Mouse (Mus musculus): Measurements from ENCODE around the gene Rbms2.

Rbms2 gene

DNA sequence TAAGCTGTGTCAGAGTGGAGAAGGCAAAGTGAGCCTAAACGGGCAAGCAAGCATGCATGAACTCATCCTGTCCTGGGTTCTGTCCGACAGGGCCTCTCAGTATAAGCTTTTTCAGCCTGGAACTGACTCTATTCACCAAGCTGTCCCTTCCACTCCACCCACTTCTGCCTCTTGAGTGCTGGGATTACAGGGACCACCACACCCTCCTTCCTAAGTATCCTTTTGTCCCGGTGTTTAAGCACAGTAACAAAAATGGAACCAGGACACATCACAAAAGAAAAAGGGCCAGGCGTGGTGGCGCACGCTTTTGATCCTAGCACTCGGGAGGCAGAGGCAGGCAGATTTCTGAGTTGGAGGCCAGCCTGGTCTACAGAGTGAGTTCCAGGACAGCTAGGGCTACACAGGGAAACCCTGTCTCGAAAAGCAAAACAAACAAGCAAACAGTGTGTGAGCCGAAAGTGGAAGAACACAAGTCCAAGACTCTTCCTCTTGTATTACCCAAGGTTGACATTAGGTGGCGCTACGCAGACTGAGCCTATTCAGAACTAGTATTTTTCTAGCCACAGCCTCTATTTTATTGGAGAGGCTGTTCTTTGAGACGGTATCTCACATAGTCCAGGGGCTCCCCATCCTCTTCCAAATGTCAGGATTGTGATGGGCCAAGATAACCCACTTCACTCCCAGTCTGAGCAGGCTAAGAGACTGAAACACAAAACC, 39.7 kb downstream of the Rbms2 start:
- DNase-seq (ENCODE audit: low spot score in 2 of 2): peak in 1 of 2 experiments; percentile 46

DNA sequence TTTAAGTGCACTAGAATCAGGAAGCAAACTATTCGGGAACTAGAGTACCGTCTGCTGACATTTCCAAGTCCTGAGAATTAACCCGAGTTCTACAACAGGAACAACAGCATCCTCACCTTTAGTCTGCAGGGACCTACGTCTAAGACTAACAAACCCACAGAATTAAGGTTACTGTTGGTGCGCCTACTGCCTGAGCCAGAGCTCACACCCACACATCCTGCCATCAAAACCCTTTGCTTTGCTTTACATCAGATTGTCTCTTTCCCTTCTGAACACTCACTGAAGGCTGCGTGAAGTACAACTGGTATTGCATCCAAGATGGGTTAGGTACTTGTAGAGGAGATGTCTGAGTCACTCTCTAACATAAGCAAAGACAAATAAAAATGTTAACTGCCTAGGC, 44.7 kb downstream of the Rbms2 start:
- DNase-seq (ENCODE audit: low spot score in 2 of 2): no peak

DNA sequence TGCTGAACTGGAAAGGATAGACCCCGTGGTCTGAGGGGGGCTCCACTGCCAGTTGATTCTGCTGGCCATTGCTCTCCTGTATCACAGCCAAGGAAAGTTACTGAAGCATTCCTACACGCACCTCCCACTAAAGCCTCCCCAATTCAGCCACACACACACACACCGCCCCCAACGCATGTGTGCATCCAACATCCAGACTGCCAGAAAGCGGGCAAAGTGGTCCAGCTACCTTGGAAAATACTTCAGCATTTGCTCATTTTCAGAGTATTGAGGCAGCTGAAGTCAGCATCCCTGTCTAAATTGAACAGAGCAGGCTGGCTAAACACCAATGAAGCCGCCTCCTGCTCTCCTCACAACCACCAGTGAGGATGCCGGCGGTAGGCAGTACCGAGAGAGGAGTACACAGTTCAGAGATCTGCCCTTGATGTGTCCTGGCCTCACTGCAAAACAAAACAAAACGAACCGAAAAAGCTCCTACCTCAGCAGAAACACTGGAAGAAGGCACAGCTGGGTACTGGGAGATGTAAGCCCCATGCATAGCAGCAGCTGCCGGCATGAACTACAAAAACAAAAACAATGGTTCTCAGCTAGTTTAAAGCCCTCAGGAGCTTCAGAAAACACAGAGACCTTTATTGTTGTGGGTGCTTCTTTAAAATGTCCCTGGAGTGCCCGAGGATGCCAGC, 46.3 kb downstream of the Rbms2 start:
- DNase-seq (ENCODE audit: low spot score in 2 of 2): no peak

DNA sequence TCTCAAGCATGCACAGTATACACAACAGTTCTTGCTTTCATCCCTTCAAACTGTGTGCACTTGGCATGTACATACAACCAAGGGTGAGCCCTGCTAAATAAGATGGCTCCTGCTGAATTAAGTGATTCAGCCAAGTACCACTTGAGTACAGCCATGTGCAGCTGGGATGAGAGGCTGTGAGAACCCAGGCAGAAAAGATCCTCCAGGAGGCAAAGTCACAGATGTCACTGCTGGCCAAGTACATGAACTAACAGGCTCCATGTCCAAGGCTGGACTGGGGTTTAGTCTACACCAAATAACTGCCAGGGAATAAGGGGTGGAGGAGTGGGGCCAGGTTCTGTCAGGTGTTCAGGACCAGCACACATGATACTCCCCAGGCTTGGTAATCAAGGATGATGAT, 48.3 kb downstream of the Rbms2 start:
- DNase-seq (ENCODE audit: low spot score in 2 of 2): no peak

DNA sequence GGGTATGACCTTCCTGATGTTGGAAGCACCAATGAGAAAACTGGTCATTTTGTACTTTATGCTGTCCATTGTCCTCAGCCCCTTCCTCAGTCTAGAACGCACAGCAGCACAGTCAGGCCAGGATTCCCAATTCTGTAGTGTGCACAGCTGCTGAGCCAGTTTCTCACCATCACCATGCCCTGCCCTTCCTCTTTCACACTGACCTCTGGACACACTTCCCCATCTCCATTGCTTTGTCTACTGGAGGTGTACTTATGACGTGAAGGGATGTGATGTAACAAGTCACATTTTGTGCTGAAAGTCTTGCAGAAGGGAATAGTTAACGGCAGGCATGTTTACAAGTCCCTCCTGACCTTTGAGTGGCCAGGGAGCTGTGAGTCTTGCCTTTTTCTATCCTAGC, 48.8 kb downstream of the Rbms2 start:
- no peak for DNase-seq (ENCODE audit: low spot score in 2 of 2)

DNA sequence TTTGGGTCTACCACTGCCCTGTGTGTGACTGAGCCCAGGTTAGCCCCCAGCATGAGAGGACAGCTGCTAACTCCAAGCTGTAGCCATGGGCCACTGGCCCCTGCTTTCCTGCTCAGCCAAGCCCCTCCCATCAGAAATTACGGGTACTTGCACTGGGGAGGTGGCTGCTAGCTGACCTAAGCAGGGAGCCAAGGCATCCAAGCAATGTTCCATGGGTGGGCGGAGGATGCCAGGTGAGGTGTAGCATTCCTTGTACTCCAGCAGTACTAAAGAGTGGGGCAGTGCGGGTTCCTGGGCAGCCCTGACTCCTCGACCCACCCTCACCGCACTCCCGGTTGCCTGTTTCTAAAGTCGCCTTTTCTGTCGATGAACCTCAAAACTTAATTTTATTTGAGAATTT, 52.0 kb downstream of the Rbms2 start:
- DNase-seq (ENCODE audit: low spot score in 2 of 2): no peak

DNA sequence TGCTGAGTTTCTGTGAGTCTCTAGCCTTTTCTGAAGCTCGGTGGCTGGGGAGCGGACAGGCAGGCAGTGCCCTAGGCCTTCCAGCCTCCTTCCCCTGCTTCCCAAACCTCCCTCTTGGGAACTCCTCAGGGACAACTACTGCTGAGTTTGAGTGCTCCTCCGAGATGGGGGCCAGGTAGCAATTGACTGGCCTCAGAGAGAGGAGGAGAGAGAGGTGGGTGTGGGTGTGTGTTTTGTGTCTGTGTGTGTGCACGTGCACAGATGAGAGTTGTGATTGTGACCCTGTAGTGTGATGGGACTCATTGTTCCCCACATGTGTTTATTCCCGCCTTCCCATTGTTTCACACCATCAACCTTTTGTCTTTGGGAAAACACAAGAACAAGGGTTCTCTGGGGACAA, 52.6 kb downstream of the Rbms2 start:
- no peak for DNase-seq (ENCODE audit: low spot score in 2 of 2)

DNA sequence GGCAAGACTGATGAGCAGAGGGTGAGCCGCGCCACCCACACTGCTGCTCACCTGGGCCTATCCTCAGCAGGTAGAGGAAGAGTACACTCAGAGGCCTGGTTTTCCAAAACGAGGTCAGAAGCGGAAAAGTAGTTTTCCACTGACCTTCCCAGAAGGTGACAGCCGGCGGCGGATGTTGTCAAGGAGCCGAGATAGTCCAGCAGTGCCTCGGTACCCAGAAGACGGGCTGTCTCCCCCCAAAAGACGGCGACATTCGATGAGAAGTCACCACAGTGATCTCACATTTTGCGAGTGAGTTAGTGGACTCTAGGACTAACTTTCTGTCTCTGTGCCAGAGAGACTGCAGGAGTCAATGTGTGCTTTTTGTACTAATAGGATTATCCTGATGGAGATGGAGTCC, 54.1 kb downstream of the Rbms2 start:
- no peak for DNase-seq (ENCODE audit: low spot score in 2 of 2)

DNA sequence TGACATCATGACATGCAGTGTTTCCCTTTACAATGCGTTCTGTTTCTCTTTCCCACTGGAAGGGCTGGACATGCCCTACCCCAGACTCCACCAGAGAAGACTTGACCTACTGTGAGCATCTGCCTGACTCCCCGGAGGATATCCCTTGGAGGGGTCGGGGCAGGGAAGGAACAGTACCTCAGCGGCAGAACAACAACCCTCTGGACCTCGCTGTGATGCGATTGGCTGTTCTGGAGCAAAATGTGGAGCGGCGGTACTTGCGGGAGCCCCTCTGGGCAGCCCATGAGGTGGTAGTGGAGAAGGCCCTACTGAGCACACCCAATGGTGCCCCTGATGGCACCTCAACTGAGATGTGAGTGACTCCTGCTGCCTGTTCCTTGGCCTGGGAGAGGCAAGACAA, 55.3 kb downstream of the Rbms2 start:
- DNase-seq (ENCODE audit: low spot score in 2 of 2): no peak

DNA sequence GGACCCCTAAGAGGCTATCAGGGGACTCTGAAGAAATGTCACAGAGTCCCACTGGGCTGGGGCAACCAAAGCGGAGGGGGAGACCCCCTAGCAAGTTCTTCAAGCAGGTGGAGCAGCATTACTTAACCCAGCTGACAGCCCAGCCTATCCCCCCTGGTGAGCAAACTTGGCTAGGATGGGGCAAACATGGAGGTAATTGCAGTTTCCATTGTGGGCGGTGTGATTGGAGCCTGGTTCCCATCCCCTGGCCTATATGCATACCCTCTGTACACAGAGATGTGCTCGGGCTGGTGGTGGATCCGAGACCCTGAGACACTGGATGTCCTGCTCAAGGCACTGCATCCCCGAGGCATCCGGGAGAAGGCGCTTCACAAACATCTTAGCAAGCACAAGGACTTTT, 56.3 kb downstream of the Rbms2 start:
- DNase-seq (ENCODE audit: low spot score in 2 of 2): no peak

DNA sequence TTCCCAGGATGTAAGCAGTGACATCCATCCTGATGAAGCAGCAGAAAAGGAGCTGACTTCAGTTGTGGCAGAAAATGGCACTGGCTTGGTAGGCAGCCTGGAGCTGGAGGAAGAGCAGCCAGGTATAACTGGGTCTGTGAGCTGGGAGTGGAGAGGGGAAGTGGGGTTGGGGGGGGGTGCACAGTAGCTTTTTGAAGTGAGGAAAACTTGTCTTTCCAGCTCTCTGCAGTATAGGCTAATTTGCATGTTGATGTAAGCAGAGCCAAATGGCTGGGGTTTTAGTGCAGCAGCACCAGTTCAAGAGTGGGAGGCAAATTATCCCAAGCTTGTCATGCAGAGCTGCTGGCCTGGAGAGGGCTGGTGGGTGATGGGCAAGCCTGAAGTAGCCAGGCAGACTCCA, 68.9 kb downstream of the Rbms2 start:
- DNase-seq (ENCODE audit: low spot score in 2 of 2): no peak

DNA sequence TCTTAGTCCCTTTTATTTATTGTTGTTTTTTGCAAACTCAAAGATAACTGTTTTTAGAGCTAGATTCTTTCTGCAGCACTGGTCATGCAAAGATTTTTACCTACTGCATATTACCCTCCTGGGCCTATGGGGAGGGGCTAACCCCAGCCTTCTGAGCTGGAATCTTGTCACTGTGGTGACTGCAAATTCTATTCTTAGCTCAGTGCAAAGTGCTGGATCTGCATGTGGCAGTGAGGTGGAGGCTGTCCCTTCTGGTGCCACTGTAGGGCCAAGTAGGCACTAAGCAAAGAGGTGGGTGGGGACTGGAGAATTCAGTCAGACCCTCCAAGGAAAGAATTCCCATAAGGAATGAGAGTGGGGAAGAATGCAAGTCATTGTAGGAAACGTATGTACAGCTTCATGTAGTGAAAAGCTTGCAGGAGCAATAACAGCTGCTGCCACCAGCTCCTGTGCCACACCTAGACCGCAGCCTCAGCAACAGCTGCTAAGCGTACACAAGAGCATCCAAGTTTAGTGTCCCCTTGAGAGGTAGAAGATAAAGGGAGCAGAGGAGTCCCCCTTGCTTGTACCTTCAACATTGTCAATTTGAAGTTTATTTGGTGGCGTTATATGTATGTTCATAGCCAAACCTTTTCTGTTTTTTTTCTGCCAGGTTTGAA, 69.9 kb downstream of the Rbms2 start:
- no peak for DNase-seq (ENCODE audit: low spot score in 2 of 2)

DNA sequence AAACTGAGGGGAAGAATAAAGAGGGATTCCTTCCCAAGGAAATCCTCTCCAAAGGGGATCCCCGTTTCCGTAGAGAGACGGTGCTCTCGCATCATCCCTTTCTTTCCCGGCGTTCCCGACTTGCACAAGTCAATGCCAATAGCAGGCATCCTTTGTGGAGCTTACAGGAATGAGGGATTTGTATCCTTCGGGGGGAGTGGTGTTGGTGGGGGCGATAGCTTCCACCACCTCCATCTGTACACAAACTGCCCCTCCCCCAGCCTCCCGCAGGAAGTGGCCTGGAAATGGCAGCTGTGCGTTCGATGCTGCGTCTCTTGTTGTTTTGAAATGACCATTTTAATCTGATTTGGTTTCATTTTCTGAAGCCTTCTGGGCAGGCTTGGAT, 82.5 kb downstream of the Rbms2 start:
- DNase-seq (ENCODE audit: low spot score in 2 of 2): peak in 1 of 2 experiments; percentile 64

DNA sequence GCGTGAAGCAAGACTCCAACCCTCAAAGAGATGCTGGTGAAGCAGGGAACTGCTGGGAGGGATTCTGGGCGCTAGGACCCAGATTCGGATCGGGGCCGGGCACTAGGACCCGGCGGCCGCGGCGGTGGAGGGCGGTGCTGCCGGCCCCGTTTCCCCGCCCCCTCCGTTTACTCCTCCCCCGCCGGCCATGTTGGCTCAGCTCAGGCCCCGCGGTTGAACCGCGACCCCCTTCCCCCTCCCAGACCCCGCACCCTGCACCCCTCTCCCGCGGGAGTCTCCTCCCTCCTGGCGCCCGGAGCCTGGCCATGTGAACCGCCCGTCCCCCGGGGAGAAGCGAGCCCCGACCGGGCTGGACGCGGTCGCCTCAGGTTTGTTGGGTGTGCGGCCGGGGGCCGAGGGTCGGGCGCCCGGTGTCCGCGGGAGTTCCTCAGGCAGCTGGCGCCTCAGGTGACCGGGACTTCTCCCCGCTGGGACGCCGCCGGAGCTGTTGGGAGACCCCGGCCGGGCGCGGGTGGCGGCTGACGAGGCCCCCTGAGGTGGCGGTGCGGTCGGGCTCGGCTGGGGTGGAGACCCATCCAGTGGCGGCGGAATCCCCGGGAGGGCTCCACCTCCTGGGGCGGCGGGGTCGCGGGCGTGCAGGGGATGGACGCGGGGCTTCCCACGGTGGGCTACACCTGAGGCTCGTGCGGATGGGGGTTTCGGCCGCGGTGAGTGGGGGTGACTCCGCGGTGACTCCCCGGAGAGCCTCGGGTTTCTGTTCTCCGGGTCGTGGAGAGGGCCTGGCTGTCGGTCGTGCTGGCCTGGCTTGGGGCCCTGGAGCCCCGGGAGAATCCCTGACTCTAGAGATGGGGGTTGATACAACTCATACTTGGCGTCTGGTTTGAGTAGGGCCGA, 83.2 kb downstream of the Rbms2 start:
- DNase-seq (ENCODE audit: low spot score in 2 of 2): peak; percentile 70 to 87

DNA sequence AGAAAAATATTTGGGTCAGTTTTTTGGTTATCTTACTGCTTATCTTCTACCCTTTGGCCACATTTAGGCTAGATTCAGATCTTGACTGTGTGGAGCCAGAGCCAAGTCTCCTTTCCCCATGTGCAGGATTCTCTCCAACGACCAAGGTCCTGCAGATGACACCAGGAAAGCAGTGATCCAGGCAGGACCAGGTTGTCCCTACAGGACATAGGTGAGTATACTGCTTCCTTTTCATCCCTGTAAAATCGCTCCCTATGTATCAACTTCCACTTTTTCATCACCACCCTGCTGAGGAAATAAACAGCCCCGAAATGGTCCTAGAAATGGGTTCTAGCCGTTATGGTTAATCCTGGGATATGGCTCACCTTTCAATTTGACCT, 83.8 kb downstream of the Rbms2 start:
- no peak for DNase-seq (ENCODE audit: low spot score in 2 of 2)

DNA sequence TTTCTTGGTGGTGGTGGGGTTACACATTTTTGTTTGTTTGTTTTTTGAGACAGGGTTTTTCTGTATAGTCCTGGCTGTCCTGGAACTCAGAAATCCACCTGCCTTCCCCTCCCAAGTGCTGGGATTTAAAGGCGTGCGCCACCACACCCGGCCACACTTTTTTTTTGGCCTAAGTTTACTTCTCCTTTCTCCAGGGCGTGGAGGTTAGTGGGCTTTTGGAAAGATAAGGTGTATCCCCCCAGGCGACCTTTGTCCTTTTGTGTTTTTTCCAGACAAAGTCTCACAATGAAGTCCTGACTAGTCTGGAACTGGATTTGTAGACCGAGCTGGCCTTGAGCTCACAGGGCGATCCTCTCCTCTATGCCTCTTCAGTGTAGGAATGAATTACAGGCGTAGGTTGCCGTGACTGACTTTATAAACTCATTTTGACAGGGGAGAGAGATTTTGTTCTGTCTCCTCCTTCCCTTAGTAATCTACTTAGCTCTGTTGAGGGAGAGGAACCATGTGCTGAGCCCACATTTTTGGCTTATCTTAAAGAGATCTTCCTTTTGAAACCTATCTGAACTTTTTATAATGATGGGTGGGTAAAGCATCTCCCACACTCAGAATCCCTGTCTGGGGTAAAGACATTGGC, 85.0 kb downstream of the Rbms2 start:
- DNase-seq (ENCODE audit: low spot score in 2 of 2): no peak

DNA sequence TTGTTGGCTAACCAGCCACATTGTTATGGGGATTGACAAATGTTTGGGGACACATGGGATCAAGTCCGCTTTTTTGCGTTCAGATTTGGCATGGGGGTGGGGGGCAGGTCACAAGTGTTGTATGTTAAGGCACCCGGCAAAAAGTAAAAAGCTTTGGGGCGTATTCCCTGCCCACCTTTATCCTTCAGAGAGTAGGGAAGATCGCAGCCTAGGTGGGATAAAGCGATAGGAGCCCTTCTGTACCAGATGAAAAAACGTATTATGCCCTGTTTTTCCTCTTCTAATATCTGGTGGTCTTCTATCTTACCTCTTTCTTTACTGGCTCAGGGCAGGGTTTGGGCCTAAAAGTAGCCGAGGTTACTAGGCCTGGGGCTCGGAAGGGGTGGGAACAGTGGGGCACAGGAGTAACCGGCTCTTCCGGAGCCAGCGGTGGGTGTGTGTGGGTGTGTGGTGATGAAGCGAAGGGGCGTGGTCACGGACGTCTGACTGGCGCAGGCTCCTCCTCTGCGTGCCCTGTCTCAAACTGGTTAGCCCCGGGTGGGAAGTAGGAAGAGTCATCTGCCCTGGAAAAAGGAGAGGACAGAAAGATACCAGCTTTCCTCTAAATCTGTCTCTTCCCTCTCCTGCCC, 85.6 kb downstream of the Rbms2 start:
- DNase-seq (ENCODE audit: low spot score in 2 of 2): peak in 1 of 2 experiments; percentile 52

DNA sequence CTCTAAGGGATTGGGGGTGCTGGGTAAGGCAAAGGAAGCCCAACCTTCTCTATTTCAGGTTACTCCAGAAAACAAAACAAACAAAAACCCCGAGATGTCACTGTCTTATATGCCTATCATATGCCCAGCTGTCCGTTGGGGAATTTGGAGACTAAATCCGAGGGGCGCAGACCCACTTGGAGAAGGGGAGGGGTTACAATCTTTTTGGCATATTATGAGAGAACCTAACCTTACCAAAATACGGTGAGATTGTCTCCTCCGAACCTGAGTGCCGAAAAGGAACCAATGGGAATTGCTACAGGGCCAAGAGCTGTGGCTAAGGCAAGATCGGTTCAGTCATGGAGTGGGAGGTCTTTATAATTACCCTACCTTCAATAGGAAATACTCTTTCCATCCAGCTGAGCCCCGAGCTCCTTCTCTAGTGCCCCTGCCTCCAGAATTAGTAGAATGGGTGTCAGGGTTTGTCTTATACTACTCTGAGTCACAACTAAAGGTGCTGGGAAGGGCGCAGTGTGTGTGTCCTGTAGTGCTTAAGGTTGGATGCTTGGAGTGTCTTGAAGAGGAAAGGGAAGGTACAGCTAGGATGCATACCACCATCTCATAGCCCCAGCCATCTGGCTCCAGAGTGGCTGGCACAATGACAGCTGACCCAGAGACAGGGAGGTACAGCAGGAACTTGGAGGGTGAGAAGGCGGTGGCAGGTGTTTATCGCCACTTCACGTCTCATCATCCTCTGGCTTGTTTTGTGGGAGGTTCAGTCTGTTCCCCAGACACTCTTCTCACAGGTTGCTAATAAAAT, 86.4 kb downstream of the Rbms2 start:
- peak in 1 of 2 experiments; percentile 39 for DNase-seq (ENCODE audit: low spot score in 2 of 2)

DNA sequence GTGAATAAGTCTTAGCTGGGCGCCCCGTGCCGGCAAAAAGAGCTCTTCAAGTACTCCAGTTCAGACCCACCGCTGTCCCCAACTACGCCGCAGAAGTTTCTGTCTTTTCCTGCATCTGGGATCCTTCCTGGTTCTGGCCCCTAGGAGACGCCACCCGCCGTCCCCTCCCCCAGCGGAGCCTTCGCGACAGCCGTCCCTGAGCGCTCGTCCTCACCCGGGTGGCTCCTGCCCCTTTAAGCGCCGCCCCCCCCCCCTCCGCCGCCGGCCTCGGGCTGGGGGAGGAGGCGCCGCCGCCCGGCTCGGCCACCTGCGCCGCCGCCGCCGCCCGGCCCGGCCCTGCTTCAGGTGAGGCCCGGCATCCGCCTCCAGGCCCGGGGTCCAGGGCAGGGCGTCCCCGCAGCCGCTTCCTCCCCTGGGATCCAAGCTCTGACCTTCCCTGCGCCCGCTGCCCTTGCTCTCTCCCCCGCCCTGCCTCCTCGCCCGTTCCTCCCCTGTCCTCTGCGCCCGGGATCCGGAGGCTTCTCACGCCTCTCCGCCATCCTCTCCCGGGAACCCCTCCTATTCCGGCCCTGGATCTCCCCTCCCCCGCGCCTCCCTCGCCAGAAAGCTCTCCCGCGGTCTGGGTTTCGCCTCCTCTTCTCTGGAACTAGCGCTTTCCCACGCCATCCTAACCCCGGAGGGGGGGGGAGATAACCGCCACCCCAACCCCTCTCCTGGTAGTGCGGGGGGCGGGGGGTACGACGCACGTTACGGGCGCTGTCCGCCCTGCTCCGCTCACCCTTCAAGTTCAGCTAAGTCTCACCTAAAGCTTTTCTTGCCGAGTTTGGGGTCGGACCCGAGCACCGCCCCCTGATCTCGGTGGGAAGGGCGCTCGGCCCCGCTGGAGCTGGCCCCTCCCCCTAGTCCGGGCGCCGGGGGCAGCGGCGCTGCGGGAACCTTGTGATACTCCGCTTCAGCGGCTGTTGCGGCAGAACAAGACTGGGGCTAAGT, 87.3 kb downstream of the Rbms2 start:
- DNase-seq (ENCODE audit: low spot score in 2 of 2): peak; percentile 55 to 71
